Mouse (Mus musculus) CD8-positive naive resting alpha-beta T cell, adult 2 months (primary cell): ENCODE results near the gene Dll3.

Source experiments
- DNase-seq, 2 experiments: peaks; one replicate each; pipeline ENCODE4 v3.0.0; 2022; ENCODE audit warnings: low read depth in 2 of 2, low spot score in 2 of 2

The Dll3 gene

DNA sequence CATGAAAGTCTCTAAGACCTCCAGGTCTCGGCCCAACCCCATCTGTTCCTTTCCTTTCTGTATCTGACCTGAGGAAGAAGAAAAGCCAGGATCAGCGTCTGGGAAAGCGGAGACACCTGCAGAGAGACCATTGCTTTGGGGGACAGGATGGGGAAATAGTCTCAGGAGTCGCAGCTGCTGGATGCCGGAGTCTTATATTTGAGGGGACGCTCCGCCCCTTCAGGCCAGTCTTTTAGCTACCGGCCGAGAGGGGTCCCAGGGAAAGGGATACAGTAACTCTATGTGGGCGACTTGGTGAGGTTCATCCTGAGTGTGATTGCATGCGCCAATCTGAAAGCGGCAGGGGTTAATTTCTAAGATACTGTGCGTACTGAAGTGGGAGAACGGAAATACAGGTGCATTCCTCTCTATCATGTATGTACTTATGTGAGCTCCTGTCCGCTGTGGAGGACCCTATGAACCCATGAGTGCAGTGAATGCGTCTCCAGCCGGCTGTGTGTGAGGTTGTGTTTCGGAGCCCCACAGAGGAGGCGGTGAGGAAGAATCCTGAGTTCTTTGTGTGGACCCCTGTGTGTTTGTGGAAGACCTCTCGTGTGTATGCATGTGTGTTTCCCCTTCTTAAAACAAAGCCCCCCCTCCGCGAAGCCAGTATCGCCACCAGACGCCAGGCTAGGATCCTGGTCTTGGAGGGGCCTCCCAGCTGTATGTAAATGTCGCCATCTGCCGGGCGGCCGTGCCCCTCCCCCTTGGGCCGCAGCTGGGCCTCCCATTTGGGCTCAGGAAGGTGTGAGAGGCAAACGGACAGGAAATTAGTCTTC is at the start of gene Dll3:
Gene Dll3 (minus strand): TSS at position 623 of the 818 bp plus-strand sequence.
- no peak for DNase-seq

DNA sequence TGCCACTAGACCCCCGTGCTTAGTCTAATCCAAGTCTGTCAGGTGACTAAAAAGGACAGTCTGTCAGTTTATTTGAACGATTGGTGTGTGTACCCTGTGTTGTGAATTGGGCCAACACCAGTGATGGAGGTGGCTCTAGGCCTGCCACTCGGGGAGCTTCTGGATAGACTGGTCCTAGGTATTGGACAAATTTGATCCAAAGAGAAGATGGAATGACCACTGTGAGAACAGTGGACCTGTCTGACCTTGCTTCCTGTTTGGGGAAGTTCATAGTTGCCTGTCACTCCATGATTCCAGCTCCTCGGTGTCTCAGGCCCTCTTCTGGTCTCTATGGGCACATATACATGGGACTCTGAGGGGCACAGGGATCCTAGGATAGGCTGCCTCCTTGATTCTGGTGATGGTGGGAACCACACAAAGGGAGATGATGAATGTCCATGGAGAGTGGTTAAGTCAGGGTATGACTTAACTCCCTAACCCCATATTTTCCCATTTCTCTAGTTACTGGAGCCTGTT is 49.7 kb upstream of the Dll3 start:
- DNase-seq: no peak

DNA sequence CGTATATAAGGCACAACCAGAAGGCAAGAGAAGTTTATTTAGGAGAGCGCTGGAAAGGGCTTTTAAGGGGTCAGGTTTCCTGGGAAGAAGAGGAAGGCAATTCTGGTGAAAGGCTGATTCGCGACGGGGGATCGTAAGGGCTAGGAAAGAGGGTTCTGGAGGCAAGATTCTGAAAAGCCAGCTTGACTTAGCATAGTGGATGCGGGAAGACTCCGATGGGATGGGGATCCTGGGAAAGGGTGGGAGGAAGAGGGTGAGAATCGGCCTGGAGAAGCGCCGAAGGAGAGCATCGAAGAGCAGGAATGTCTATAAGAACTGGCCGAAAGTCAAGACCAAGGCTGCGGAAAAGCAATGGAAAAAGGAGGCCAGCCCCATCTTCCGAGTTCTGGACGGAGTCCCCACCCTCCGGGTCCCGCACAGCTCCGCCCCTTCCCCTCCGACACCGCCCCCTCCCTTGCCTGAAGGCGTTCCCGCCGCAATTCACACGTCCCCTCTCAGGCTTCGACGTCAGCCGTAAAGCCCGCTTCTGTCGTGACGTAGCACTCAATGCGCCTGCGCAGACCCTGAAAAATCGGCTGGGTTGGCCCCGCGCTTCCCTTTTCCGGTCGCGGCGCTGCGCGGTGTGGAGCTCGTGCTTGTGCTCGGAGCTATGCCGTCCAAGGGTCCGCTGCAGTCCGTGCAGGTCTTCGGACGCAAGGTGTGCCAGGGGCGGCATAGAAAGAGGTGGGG is 48.3 kb upstream of the Dll3 start, which contains the start of gene Rps16:
Gene Rps16 (plus strand): TSS at position 498 of the 729 bp plus-strand sequence.
- peak; percentile 97 for DNase-seq

DNA sequence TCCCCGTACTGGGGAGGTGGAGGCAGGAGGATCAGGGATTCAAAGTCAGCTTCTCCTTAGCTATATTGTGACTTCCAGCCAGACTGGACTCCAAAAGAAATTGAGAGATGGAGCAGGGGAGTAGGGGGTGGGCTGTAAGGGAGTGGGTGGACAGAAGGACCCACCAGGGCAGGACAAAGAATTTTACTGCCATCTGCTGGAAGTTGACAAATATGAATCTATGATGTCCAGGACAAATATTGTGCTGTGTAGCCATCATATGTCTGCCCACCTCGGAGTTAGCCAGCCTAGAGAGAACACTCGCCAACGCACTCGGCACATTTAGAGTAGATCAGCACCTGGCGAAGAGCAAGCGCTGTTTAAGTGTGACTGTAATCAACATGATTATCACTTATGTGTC is 46.6 kb upstream of the Dll3 start:
- no peak for DNase-seq

DNA sequence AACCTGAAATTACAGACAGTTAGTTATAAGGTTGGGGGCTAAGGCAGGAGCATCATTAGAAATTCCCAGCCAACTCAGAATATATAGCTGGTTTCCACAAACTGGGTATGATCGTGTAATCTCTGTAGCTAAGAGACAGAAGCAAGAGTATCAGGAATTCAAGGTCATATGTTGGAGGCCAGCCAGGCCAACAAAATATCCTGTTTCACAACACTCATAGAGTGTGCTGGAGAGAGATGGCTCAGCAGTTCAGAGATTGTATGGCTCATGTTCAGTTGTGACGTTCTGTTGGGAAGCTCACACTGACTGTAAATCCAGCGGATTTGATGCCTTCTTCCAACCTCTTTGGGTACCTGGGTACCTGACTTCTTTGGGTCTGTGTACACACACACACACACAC is 45.7 kb upstream of the Dll3 start:
- no peak for DNase-seq

DNA sequence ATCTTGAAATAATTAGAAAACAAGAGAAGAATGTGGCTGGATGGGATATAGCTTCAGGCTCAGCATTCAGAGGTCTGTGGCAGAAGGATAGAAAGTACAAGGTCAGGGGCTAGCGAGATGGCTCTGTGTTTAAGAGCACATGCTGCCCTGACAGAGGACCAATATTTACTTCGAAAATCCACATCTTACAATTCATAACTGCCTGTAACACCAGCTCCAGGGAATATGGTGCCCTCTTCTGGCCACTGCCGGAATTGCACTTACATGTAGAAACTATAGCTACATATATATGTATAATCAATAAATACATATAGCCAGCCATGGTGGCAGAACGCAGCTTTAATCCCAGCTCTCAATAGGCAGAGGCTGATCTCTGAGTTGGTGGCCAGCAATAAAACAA is 42.6 kb upstream of the Dll3 start:
- DNase-seq: peak; percentile 73 to 77

DNA sequence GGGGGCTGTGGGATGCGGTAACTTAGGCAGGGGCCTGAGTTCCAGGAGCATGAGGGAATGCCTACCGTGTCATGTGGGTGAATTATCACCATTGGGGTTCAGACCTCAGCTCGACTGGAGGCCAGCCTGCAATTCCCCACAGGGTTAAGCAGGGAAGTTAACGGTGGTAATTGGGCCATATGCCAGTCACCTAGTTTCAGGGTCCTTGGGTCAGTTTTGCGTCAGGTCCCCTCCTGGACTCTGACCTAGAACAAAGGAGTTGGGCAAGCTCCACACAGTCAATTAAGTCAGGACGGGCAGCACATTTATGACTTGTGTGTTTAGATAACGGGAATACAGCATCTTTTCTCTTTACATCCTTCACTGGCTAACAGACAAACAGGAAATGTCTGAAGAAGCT is 39.3 kb upstream of the Dll3 start:
- no peak for DNase-seq

DNA sequence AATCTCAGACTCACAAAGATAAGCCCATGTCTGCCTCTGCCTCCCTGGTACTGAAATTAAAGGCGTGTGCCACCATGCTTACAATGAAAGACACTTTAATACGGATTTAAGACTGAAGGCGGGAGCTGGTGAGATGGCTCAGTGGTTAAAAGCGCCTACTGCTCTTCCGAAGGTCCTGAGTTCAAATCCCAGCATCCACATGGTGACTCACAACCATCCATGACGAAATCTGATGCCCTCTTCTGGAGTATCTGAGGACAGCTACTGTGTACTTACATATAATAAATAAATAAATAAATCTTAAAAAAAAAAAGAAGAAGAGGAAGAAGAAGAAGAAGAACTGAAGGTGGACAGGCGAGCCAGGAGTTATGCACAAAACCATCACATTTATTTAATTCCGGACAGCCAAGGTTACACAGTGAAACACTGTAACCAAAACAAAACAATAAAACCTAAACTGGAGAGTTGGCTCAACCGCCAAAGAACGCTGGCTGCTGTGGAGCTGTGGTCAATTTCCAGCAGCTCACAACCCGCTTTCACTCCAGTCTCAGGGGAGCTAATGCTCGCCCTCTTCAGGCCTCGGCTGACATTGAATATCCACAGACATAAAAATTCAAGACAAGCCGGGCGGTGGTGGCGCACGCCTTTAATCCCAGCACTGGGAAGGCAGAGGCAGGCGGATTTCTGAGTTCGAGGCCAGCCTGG is 37.3 kb upstream of the Dll3 start:
- peak; percentile 32 to 61 for DNase-seq

DNA sequence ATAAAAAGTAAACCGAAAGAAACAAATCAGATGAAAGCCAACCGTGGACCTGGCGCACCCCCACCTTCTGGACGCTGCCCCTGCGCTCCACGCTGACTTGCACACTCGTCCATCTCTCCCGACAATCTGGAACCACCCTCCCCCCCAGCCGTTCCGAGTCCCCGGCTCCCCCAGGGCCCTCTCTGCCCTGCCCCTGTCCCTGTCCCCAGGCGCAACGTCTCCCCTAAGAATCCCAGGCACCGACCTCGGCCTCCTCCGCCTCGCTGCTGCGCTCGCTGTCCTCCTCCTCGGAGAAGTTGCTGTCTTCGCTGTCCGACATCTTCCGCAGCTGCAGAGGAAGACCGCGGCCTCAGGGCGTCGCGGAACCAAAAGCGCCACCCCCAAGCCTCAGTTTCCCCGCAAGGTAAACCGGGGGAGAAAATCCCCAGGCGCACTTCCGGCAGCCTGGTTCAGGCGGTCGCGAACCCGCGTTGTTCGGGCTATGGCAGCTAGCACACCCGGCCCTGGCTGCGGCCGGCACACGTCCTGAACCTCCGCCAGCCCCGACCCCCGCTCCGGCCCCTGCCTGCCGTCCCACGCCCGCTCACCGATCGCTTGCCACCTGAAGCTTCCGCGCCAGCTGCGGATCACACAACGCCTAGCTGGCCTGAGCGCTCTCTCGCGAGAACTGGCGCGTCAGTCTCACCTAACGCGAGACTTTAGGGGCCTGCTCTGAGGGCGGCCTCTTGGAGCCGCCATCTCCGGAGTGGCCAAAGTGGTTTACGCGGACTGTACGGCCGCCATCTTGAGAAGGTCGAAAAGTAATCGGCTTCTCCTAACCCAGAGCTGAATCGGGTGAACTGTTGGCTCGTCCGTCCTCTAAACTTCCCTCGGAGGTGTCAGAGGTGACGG is 36.3 kb upstream of the Dll3 start, which contains the start of gene Supt5:
Gene Supt5 (minus strand): TSS at position 639 of the 891 bp plus-strand sequence.
- DNase-seq: peak; percentile 93

DNA sequence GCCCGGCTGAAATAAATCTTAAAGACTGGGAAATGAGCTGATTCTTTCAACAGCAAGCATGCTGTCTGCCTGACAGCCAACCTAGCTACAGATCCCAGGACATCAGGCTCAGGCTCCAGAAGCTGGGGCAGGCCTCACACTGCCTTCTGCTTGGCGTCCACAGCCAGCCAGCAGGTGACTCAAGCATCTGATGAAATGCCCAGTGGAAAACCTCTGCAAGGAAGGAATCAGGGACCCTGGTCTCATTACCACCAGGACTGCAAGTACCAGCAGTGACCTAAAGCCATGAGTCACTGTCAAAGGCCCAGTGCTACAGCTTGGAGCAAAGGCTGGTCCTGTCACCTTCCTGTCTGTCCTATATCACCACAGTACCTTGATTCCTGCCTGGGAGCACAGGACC is 33.4 kb upstream of the Dll3 start:
- DNase-seq: no peak

DNA sequence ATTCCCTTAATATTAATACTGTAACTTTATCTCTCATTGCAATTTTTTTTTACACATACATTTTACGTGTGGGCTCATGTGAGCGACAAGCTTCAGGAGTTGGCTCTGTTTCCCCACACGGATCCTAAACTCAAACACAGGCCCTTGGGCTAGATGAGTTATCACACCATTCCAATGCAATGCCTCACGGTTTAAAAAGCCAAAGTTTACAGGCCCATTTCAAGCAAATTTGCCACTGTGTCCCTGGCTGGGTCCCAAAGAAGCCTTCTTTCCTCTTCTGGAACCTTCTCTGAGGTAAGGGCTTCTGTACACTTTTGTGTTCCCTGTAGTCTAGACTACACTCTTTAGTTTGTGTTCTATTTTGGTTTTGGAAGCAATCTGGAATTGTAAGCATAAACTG is 32.5 kb upstream of the Dll3 start:
- DNase-seq: no peak

DNA sequence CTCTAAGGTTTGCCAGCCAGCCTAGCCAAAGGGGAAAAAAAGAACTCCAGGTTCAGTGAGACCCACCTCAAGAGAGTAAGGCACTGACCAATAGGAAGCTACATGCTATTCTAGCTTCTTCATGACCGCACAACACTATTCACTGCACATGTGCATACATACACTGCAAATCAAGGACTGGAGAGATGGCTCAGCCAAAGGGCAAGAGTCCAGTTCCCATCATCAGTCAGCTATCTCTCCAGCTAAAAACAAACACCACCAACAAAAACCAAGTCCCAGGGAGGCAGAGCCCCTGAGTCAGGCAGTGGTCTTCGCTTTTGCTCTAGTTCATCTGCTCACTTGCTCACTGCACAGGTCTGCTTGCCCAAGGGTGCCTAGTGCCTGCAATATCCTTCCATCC is 26.2 kb upstream of the Dll3 start:
- no peak for DNase-seq

DNA sequence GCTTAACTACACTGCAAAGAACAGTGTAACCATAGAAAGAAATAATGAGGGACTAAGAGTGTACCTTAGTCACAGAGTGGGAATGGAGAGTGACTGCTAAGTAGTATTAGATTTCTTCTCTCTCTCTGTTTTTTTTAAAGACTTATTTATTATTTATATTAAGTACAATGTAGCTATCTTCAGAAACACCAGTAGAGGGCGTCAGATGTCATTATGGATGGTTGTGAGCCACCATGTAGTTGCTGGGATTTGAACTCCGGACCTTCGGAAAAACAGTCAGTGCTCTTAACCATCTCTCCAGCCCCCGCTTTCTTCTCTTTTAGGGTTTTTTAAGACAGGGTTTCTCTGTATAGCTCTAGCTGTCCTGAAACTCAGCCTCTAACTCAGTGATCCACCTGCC is 24.4 kb upstream of the Dll3 start:
- no peak for DNase-seq

DNA sequence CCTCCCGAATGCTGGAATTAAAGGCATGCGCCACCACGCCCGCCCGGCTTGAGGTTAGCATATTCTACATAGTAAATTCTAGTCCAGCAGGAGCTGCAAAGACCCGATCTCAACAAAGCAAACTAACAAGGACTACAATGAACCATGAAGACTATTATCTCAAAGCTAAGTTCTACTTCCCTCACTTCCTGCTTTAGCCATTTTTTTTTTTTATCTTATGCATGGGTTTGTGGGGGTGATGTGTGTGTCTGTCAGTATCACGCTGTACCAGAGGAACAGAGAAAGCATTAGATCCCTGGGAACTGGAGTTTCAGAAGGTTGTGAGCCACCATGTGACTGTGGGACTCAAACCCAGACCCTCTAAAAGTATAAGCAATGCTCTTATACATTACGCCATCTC is 23.3 kb upstream of the Dll3 start:
- DNase-seq: no peak

DNA sequence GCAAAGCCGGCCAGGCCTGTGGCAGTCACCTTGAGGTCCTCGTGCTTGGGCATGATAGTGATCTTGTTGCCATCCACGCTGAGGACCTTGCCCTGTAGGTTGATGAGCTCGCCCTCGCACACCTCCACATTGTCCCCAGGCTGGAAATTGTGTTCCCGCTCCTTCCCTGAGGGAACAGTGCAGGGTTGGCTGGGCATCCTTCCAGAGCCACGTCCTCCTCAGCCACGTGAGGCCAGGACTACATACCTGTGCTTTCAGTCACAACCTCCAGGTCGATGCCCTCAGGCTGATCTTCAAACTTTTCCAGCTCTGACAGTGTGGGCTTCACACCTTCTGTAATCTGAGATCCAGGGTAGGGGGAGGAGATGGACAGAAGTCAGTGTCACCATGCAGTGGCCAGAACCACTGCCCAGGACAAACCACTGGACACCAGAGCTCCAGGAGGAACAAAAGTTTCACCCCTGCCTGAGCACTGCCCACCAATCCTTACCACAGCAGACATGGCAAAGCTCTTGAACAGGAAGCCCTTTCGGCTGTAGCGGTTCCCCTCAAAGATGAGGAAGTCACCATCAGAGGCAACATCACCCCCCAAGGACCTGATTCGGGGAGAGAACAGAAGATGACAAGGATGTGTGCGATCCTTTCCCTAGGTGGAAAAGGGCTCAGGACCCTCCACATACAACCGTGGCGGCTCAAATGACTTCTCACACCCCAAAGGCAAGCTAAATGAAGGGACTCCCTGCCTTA is 20.1 kb upstream of the Dll3 start:
- DNase-seq: no peak

DNA sequence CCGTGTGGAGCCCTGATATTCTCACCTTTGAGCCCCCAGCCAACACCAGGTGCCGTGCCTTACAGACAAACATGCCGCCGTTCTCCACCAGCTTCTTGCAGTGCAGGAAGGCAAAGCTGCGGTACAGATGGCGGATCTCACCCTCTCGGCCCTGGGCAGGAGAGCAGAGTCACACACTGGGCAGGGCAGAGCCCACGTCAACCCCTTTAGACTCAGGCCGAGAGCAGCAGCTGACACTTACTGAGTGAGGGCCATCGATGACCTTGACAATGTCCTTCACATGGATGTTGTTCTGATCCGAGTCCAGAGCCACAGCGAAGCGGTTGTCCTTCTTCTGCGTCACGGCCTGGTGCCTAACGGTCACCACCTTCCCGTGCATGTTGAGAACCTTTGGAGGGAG is 16.7 kb upstream of the Dll3 start:
- DNase-seq: no peak

DNA sequence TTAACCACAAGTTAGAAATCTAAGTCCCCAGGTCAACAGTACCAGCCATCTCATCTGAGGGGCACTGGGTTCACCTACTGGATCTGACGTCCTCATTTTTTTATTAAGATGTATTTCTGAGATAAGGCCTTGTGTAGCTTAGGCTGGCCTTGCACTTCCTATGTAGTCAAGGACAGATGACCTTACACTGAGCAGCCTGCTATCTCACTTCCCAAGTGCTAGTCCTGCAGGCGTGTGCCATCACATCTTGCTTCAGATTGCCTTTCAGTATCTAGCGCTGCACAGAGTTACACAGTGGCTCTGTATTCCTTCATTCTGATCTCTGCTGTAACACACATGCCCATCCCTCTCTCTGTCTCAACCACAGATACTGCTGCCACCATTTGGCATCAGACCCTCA is 16.0 kb upstream of the Dll3 start:
- no peak for DNase-seq

DNA sequence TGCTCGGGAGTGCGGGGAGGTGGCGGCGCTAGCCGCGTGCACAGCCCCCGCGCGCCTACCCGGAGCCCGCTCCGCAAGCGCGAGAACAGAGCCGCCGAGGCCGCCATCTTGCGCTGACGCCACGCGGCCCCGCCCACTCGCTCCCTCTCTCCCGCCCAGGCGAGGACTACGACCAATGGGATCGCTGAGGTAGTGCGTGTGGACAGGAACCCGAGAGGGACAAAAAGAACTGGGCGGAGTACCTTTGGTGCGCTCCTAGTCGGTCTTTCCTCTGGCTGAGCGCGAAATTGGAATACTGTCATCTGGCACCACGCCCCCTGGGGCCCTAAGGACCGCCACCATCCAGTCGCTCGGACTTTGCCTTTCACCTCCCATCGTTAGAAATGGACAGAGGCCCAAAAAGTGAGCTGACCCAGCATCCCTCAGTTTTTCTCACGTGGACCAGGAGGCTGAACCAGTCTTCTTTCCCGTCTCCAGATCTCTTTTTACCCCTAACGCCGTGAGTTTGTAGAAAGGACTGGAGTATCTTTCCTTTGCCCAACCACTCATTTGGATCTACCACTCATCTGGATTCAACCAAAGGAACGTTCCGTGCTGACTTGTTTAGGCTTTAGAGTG is 10.0 kb upstream of the Dll3 start, which contains the start of gene Timm50:
Gene Timm50 (minus strand): TSS at position 147 of the 618 bp plus-strand sequence.
- DNase-seq: peak; percentile 93 to 95
